Mouse (Mus musculus) ES-E14 (cell line): ENCODE measurements at regions not wholly inside any gene's neighbourhood (a gene's known extent, or its start where the extent isn't known, plus 50 kb on each side); places are given as distances from the start of the nearest gene placed in this dataset.

Experiments
- DNase-seq: peaks from one replicate; pipeline ENCODE4 v3.0.0-alpha.2; 2013; ENCODE audit warnings: low read depth, low spot score
- H3K27ac ChIP-seq: 2 replicates; pipeline ENCODE4 v1.5.1; 2012; ENCODE audit warnings: low read depth, mild to moderate bottlenecking, low read length, moderate library complexity, mixed read lengths; ENCODE audit not compliant: poor library complexity, insufficient read depth, severe bottlenecking
- H3K36me3 ChIP-seq: 2 replicates; pipeline ENCODE4 v1.6.1; 2012; ENCODE audit warnings: mild to moderate bottlenecking, low read length, moderate library complexity, mixed read lengths; ENCODE audit not compliant: control insufficient read depth, poor library complexity, insufficient read depth, severe bottlenecking
- H3K4me1 ChIP-seq, 2 experiments: fragments of 150-350 bp in 1 of 2; sonication (generic) in 1 of 2; 2 replicates each; pipeline ENCODE4 v1.6.1; 2012; ENCODE audit warnings: low read length in 2 of 2, mild to moderate bottlenecking in 1 of 2, mixed read lengths in 1 of 2; ENCODE audit not compliant: control insufficient read depth in 2 of 2, insufficient read depth in 2 of 2, poor library complexity in 1 of 2
- H3K4me3 ChIP-seq, 2 experiments: fragments of 150-350 bp in 1 of 2; sonication (generic) in 1 of 2; 2 replicates each; pipeline ENCODE4 v1.5.1; 2012; ENCODE audit warnings: low read length in 2 of 2, low read depth in 1 of 2, mild to moderate bottlenecking in 1 of 2, mixed read lengths in 1 of 2; ENCODE audit not compliant: insufficient read depth in 1 of 2, poor library complexity in 1 of 2, severe bottlenecking in 1 of 2
- H3K9ac ChIP-seq: 2 replicates; pipeline ENCODE4 v1.6.1; 2012; ENCODE audit warnings: low read depth, mild to moderate bottlenecking, low read length, mixed read lengths; ENCODE audit not compliant: poor library complexity, insufficient read depth, severe bottlenecking
- H3K9me3 ChIP-seq: fragments of 150-350 bp; sonication (generic); 2 replicates; pipeline ENCODE4 v1.6.1; 2012; ENCODE audit warnings: low read depth, mild to moderate bottlenecking, low read length; ENCODE audit not compliant: control insufficient read depth, insufficient read depth
- CHD2 ChIP-seq: IDR thresholded peaks from 2 replicates; pipeline ENCODE4 v1.6.1; 2014; ENCODE audit warnings: mild to moderate bottlenecking, low read depth, low read length, inconsistent platforms
- HCFC1 ChIP-seq: IDR thresholded peaks from 2 replicates; pipeline ENCODE4 v1.6.1; 2012; ENCODE audit warnings: low read length, inconsistent platforms, borderline replicate concordance; ENCODE audit not compliant: insufficient read depth
- MAFK ChIP-seq: IDR thresholded peaks from 2 replicates; pipeline ENCODE4 v1.6.1; 2014; ENCODE audit warnings: mild to moderate bottlenecking, low read depth, low read length, inconsistent platforms; ENCODE audit not compliant: insufficient read depth
- ZC3H11A ChIP-seq: IDR thresholded peaks from 2 replicates; pipeline ENCODE4 v1.6.1; 2012; ENCODE audit warnings: low read depth, mild to moderate bottlenecking, inconsistent platforms, low read length, borderline replicate concordance
- ZNF384 ChIP-seq: IDR thresholded peaks from 2 replicates; pipeline ENCODE4 v1.6.1; 2012; ENCODE audit warnings: low read depth, low read length, inconsistent platforms
- in situ Hi-C, 2 experiments: fragments of 600-800 bp; cut with MboI; formaldehyde crosslinking; loops; one replicate each; pipeline ENCODE4 v1.15.1; 2025; ENCODE audit warnings: low sequenced_read_pairs in 2 of 2, inconsistent platforms in 1 of 2; ENCODE audit not compliant: unreplicated experiment in 2 of 2

DNA sequence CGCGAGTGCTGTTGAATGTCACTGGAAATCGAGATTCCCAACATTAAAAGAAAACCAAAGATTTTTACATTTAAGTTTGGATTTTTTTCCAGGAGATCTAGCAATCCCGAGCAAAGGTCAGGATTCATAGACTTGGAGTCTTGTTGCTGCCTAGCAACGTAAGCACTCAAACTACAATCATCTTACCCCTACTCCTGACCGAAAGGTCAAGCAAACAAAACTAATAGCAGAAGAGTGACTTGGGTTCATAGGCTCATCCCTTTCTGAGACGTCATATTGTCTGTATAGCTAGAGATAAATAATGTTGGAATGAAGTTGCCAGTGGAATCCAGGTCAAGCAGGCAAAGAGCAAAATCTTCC is 169.9 kb downstream of the Pik3r1 start:
- in situ Hi-C loops = no loop called here
- Histone ChIP-seq H3K36me3 (no peaks in the 10 kb centered on the region), H3K9me3 (no peaks in the 10 kb centered on the region), H3K4me1 (peaks cover 0 to 5% of the 10 kb centered on the region in 2 experiments; a peak in 1 of 4 replicates), H3K9ac (no peak overlapping the region), H3K27ac (no peak overlapping the region), H3K4me3 (no peak overlapping the region)
- TF ChIP-seq HCFC1 (no peak), MAFK (no peak), CHD2 (no peak), ZNF384 (no peak), ZC3H11A (no peak)
- no peak for DNase-seq

DNA sequence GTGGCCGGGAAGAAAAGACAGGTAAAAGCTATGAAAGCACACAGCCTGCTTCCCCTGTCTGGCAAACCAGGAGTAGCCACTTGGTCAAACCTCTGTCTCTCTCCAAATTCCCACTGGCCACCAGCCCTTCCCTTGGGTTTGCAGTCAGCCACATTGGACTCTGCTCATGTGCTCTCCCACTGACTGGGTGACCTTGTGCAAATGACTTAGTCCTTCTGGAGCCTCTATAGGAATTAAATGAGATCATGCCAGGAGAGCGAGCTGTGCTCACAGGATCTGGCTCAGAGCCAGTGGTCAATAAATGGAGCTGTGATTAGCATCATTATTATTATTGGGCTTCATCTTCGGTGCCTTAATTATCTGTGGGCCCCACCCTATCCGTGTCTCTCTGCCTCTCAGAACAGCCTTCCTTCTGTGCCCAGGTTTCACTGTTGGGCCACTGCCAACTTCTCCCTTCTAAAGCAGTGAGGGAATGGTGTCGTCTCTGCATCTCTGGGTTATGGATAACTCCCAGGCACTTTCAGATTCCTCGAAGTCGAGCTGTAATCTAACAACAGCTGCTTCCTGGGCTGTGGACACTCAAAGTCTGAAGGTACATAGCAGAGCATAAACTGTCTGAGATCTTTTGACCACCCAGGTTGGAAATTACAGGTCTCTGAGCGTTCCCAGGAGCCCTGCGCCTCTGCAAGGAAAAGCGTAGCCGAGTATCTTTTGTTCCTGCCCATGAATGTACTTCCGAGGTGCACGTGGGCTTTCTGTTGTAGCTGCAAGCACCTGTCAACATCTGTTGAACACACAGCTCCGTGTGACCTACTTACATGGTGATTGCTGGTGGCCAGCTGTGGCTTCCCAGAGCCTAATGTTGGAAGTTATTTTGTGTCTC is 170.5 kb downstream of the Pik3r1 start:
- H3K36me3 ChIP-seq = no peaks in the 10 kb centered on the region
- no peak overlapping the region for H3K27ac ChIP-seq
- H3K4me1 ChIP-seq = peaks cover 0 to 5% of the 10 kb centered on the region in 2 experiments; a peak in 1 of 4 replicates
- DNase-seq = no peak
- H3K4me3 ChIP-seq = no peak overlapping the region
- no peak overlapping the region for H3K9ac ChIP-seq
- no peaks in the 10 kb centered on the region for H3K9me3 ChIP-seq
- no peak for TF ChIP-seq ZC3H11A
- TF ChIP-seq HCFC1 = no peak
- TF ChIP-seq MAFK = no peak
- TF ChIP-seq ZNF384 = no peak
- TF ChIP-seq CHD2 = no peak
- in situ Hi-C loops = no loop called here

DNA sequence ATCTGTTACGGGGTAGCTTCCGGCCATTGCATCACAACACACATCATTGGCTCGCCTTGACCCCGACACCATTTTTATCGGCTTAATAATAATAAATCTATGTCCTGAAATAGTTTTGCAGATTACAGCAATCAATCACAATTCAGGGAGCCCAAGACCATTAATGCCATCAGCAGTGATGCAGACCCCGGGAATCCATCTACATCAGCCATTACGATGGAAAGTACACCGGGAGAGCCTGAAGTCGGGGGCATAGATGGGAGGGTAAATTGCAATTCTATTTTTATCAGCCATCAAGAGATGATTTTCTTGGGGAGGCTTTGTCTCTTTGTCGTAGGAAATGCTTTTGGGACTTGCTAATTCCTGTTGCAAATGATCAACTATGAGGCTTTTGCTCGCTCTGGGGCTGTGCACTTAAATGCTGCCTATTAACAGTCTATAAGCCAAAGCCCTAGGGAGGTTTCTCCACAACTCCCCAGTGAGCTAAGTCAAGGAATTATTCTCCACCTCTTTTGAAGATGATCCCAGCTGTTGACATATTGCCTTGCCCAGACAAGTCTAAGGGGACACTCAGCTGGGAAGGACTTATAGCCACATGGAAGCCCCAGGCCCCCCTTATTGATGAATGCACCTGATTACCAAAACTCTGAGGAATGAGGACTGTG is 173.4 kb downstream of the Pik3r1 start:
- DNase-seq = no peak
- Histone ChIP-seq H3K36me3 (no peaks in the 10 kb centered on the region), H3K4me3 (no peak overlapping the region), H3K9ac (no peak overlapping the region), H3K9me3 (no peaks in the 10 kb centered on the region), H3K4me1 (peaks cover 0 to 5% of the 10 kb centered on the region in 2 experiments; a peak in 1 of 4 replicates), H3K27ac (no peak overlapping the region)
- in situ Hi-C loops = no loop called here
- TF ChIP-seq ZC3H11A (no peak), ZNF384 (no peak), CHD2 (no peak), MAFK (no peak), HCFC1 (no peak)

- Histone ChIP-seq H3K27ac (no peak overlapping the region), H3K4me3 (no peak overlapping the region), H3K9me3 (no peaks in the 10 kb centered on the region), H3K36me3 (no peaks in the 10 kb centered on the region), H3K4me1 (0 out of 4 replicates have a peak, but pooled peaks cover 0 to 2% of the 10 kb centered on the region in 2 experiments), H3K9ac (no peak overlapping the region)
- DNase-seq = no peak
- TF ChIP-seq ZC3H11A = no peak
- no peak for TF ChIP-seq CHD2
- no peak for TF ChIP-seq HCFC1
- TF ChIP-seq ZNF384 = no peak
- TF ChIP-seq MAFK = no peak
- in situ Hi-C loops = no loop called here
These were observed 175.7 kb downstream of the Pik3r1 start for GRCm38 (mm10) chr13:101592355-101592754.

GRCm38 (mm10) chr13:101588905-101589304 is 179.1 kb downstream of the Pik3r1 start:
- H3K36me3 ChIP-seq = no peaks in the 10 kb centered on the region
- no peak overlapping the region for H3K9ac ChIP-seq
- in situ Hi-C loops = no loop called here
- DNase-seq = no peak
- H3K27ac ChIP-seq = no peak overlapping the region
- H3K4me1 ChIP-seq = no peaks in the 10 kb centered on the region
- no peaks in the 10 kb centered on the region for H3K9me3 ChIP-seq
- no peak overlapping the region for H3K4me3 ChIP-seq
- no peak for TF ChIP-seq ZC3H11A
